Mouse (Mus musculus) left cerebral cortex, adult 2 months (tissue): ENCODE measurements at regions not wholly inside any gene's neighbourhood (a gene's known extent, or its start where the extent isn't known, plus 50 kb on each side); places are given as distances from the start of the nearest gene placed in this dataset.

Source experiments
- DNase-seq, 2 experiments: peaks; one replicate each; pipeline ENCODE4 v3.0.0; 2021 to 2022; ENCODE audit warnings: low spot score in 2 of 2, mixed read lengths in 1 of 2; ENCODE audit errors: extremely low spot score in 1 of 2
- H3K27ac ChIP-seq: fragments of 200-600 bp; 2 replicates; pipeline ENCODE4 v1.8.1; 2022
- H3K4me3 ChIP-seq: fragments of 200-600 bp; 2 replicates; pipeline ENCODE4 v1.8.1; 2022
- CTCF ChIP-seq: fragments of 200-600 bp; IDR thresholded peaks from 2 replicates; pipeline ENCODE4 v1.8.1; 2022; ENCODE audit warnings: antibody characterized with exemption, mild to moderate bottlenecking, moderate library complexity
- intact Hi-C: fragments of 180-260 bp; cut with DNase I; formaldehyde crosslinking; loops from one replicate; pipeline ENCODE4 v1.15.1; 2025

GRCm38 (mm10) chr2:128386846-128387621, 204.0 kb upstream of the Spdye4c start:
- TF ChIP-seq CTCF = no peak
- DNase-seq = no peak
- Histone ChIP-seq H3K27ac (no peak overlapping the region), H3K4me3 (no peak overlapping the region)
- intact Hi-C loops = no loop called here

GRCm38 (mm10) chr2:128387851-128388471, 203.0 kb upstream of the Spdye4c start:
- H3K4me3 ChIP-seq = no peak overlapping the region
- no peak overlapping the region for H3K27ac ChIP-seq
- DNase-seq = no peak
- no peak for TF ChIP-seq CTCF
- intact Hi-C loops = no loop called here

DNA sequence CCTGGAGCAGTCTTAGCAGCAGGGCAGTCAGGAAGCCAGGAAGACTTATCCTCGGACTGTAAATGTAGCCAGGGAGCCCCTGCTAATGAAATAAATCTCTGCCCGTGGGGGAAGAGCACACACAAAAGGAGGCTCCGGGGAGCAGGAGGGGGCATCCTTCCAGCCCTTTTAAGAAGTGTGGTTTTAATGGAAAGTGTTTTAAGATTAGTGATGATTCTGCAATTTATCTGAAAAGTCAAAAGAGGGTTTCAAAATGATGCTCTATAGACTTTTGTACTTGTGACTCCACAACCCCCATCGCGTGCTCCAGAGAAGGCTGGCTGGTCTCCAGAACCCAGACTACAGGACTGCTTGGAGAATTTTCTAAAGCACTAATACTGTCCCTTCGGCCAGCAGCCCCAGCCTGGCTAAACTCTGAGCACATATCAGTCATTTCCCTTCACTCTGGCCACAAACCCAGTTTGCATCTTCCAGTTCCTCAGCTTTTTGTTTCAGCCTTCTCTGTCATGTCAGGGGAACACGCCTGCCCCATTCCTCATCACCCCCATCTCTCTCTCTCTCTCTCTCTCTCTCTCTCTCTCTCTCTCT, 202.0 kb upstream of the Spdye4c start:
- no peak for TF ChIP-seq CTCF
- no peak overlapping the region for H3K27ac ChIP-seq
- no peak for DNase-seq
- H3K4me3 ChIP-seq = no peak overlapping the region
- intact Hi-C loops = no loop called here

DNA sequence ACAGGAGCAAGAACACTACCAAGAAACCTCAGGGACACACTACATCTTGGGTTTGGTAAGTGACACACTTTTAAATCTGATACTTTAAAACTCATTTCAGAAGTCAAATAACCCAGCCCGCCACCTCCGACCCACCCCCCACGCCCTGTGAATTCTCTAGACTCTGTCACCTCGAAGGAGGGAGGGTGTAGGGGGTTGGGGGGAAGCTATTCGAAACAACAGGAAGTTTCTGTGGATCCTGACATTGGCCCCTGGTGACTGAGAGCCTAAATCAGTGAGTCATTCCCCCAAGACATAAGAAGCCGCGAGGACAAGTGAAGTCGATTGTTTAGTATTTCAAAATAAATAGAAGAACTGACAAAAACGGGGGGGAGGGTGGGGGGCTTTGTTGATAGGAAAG, 198.7 kb upstream of the Spdye4c start:
- Histone ChIP-seq H3K27ac (no peak overlapping the region), H3K4me3 (no peak overlapping the region)
- no peak for TF ChIP-seq CTCF
- intact Hi-C loops = no loop called here
- no peak for DNase-seq

- DNase-seq = no peak
- no peak for TF ChIP-seq CTCF
- H3K4me3 ChIP-seq = no peak overlapping the region
- intact Hi-C loops = no loop called here
- no peak overlapping the region for H3K27ac ChIP-seq
Measured at GRCm38 (mm10) chr2:128393401-128393800, 197.6 kb upstream of the Spdye4c start.

DNA sequence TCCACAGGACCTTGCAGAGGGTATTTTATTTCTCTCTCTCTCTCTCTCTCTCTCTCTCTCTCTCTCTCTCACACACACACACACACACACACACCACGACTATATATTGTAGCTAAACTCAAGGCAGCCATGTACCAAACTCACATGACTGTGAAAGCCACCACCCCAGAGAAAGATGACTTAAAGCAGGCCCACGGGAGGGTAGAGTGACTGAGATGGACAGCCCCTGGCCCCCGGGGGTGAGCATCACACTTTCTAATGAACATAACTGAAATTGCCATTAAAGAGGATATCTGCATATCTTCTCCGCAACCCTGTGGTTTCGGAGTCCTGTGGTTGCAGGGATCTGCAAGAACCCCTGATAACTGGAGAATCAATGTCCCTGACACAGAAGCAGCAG, 197.1 kb upstream of the Spdye4c start:
- intact Hi-C loops = no loop called here
- no peak overlapping the region for H3K27ac ChIP-seq
- DNase-seq = no peak
- no peak for TF ChIP-seq CTCF
- no peak overlapping the region for H3K4me3 ChIP-seq

DNA sequence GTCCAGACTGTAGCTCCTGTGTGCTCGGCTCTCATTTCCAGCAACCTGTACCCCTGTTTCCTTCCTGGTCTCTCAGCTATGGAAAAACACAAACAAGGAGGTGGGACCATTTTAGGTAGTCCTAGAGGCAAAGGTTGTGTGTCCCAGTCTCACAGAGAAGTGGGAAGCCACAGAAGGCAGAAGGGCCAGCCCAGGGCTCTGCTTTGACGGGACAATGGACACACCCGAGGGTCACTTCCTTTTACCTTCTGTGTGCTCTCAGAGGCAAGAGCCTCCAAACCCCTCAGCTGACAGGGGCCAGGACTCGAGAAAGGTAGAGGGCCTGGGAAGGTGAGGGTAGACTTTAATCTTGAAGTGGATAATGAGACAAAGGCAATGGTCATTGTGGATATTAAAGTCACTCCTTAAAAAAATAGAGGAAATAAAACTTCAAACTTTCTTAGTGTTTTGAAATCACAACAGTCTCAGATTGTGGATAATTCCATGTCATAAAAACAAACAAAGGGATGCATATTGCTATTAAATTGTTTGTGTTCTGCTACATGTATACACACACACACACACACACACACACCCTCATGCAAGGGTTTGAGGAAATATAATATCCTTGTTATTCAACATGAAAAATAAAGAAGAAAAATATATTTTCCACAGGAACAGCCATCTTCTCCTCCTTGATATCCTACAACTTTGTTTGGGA, 195.6 kb upstream of the Spdye4c start:
- no peak overlapping the region for H3K27ac ChIP-seq
- TF ChIP-seq CTCF = no peak
- H3K4me3 ChIP-seq = no peak overlapping the region
- intact Hi-C loops = loop anchor here (1.0 to 5.0 kb wide), 4 partner anchors 178 to 506 kb away; no protein-coding TSS in a partner anchor
- no peak for DNase-seq

GRCm38 (mm10) chr2:128396008-128396346, 195.0 kb upstream of the Spdye4c start:
- TF ChIP-seq CTCF = peak; percentile 100
- H3K27ac ChIP-seq = no peak overlapping the region
- peak; percentile 88 to 97 for DNase-seq
- no peak overlapping the region for H3K4me3 ChIP-seq
- intact Hi-C loops = loop anchor here (1.0 to 5.0 kb wide), 4 partner anchors 177 to 507 kb away; no protein-coding TSS in a partner anchor

DNA sequence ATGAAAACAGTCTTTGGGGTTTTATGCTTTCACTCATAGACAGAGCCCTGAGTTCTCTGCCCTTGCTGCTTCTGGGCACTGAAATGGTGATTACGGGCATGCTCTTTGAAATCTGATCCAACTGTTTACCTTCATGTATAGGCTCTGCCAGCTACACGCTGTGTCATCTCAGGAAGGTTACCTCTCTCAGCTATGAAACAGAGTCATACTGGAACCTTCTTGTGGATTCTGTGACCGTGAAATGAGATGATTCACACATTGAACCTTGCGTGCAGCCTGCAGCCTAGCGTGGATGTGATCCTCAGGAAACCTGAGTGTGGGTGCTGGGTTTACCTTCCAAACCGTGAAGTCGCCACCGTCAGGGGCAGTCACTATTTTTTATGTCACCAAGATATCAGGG, 189.7 kb upstream of the Spdye4c start:
- H3K27ac ChIP-seq = no peak overlapping the region
- intact Hi-C loops = no loop called here
- DNase-seq = no peak

GRCm38 (mm10) chr2:128403143-128403935, 187.7 kb upstream of the Spdye4c start:
- Histone ChIP-seq H3K27ac (no peak overlapping the region), H3K4me3 (no peak overlapping the region)
- DNase-seq = no peak
- no peak for TF ChIP-seq CTCF
- intact Hi-C loops = no loop called here

More for the DNA sequence above, 189.7 kb upstream of the Spdye4c start:
- H3K4me3 ChIP-seq = no peak overlapping the region
- no peak for TF ChIP-seq CTCF

DNA sequence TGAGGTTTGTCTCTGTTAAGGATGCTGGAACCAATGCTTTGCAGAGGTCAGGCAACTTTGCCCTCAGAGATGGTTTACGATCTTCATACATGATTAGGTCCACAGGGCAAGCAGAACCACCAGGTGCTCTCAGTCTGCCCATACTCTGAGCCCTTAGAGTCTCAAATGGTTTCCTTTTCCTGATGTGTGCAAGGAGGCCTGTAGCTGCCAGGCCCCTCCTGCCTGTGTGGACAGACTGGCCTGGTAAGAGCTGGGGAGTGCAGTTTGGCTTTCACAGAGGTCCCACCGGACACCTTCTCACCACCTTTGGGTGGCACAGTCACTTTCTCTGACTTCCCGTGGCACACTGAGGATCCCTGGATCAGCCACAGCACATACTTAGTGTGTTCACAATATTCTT, 186.6 kb upstream of the Spdye4c start:
- no peak for DNase-seq
- H3K27ac ChIP-seq = no peak overlapping the region
- TF ChIP-seq CTCF = no peak
- H3K4me3 ChIP-seq = no peak overlapping the region
- intact Hi-C loops = no loop called here

DNA sequence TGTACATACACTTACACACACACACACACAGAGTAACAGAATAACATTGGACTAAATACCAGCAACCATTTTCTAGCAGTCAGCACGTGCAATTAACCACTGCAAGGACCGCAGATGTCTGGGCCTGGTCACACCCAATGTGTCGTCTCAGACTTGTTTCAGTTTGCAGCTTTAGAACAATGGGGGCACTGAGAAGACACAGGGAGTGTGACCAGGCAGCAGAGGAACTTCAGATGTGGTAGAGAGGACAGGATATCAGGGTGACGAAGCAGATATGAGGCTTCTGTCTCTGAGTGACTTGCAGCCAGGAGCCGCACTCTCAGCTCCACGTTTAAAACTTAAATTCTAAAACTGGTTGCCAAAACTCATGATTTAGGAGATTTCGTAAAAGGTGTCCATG, 183.9 kb upstream of the Spdye4c start:
- no peak overlapping the region for H3K4me3 ChIP-seq
- H3K27ac ChIP-seq = no peak overlapping the region
- intact Hi-C loops = no loop called here
- no peak for TF ChIP-seq CTCF
- no peak for DNase-seq
